Mouse (Mus musculus): ENCODE results near the gene Sdf2. TPM values are rescaled to one million over a fixed set of nuclear protein-coding genes. Genes with fewer than 3 reads are reported as not detected.
"Not testable (repeated sequence)": the region's sequence is repeated elsewhere in the genome, so short reads cannot be mapped to it uniquely, and the experiment has no call there.

The Sdf2 gene
- polyA plus RNA-seq, 1 experiment from 2014 or later, result 68.8 TPM

DNA sequence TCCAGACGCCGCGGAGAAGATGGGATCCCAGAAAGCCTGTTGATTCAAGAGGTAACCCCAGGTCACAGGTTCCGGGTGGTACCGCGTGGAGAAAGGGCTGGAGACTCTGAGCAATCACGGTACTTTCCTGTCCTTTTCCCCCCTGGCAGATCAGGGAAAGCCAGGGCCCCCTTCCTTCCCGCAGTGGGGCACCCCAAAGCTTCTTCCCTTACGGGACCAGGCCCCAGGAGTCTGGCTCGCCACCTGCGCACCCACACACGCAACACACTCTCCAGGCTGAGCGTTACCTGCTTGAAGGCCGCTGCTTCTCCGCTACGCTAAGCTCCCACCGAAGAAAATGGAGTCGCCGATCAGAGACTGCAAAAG is 302 bp upstream of the Sdf2 start:
- Histone ChIP-seq H3K4me3 (ENCODE audit: inconsistent target) (peak overlapping the region; percentile 100), H3K36me3 (ENCODE audit: inconsistent target) (peaks cover 4% of the 10 kb centered on the region; the same call in 1 of the 2 replicates), H3K79me2 (ENCODE audit: inconsistent target) (peaks cover 94% of the 10 kb centered on the region), H3K27ac (peak overlapping the region; percentile 97)
- WGBS (ENCODE audit: missing documents), result under 1% methylated on average over 19 of the region's 19 CpGs

DNA sequence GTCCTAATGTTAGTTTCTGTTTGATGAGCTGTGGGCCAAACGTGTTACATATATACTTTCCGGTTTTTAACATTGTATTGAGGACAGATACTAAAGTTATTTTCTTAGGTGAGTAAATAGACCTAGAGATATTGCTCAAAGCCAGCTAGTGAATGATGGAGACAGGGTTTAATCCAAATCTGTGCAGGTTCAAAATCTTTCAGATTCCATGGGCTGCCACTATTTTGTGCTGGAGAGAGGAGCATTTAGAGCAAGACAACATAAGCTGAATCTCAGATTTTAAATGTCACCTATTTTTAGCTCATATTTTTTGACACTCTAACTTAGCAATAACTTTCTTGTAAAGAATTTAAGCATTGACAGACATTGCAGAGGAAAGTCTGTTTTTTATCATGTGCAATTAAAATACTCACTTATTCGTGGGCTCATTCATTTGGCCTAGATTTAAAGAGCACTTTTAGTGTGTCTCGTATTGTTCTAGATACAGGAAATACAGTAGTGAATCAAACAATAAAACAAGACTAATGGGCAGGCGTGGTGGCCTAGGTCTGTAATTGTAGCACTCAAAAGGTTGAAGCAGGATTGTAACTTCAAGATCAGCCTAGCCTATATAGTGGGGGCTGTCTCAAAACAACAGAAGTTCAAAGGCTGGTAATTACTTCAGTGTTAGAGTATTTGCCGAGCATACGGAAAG is 919 bp downstream of the Sdf2 start:
- peaks cover 93% of the 10 kb centered on the region for H3K79me2 ChIP-seq (ENCODE audit: inconsistent target)
- H3K27ac ChIP-seq, result peak overlapping the region; percentile 97
- 53% methylated on average over 7 of the region's 7 CpGs for WGBS (ENCODE audit: missing documents)
- peaks cover 7% of the 10 kb centered on the region for H3K36me3 ChIP-seq (ENCODE audit: inconsistent target)
- H3K4me3 ChIP-seq (ENCODE audit: inconsistent target), result peak overlapping the region; percentile 100

DNA sequence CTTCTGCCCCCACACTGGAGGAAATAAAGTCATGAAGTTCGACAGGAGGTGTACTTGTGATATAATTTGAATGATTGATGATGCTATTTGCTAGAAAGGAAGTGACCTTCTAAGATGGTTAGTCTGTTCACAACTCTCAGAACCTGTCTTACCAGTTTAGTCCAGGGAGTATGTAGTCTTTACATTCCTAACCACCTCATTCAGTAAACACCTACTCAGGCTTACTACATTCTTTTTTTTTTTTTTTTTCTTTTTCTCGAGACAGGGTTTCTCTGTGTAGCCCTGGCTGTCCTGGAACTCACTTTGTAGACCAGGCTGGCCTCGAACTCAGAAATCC is 1.4 kb downstream of the Sdf2 start:
- Histone ChIP-seq H3K79me2 (ENCODE audit: inconsistent target) (peaks cover 88% of the 10 kb centered on the region), H3K36me3 (ENCODE audit: inconsistent target) (peaks cover 11% of the 10 kb centered on the region), H3K4me3 (ENCODE audit: inconsistent target) (peak overlapping the region; percentile 100; the same call in 1 of the 2 replicates), H3K27ac (no peak overlapping the region)
- 14% methylated on average over 1 of the region's 3 CpGs for WGBS (ENCODE audit: missing documents)

DNA sequence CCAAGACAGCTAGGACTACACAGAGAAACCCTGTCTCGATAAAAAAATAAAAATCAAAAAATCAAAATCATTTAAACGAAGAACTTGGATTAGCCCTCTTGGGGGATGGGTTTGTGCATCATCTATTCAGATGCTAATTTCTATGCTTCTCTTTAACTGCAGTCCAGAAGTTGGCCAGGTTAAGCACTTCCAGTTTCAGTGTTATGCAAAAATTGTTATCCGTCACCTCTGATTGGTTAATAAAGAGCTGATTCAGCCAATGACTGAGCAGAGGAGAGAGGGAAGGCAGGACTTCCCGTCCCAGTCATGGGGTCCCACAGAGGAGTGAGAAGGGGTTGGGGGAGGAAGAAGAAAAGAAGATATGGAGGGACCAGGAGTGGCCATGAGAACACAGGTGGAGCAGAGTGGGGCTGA is 2.2 kb downstream of the Sdf2 start:
- Histone ChIP-seq H3K27ac (no peak overlapping the region), H3K79me2 (ENCODE audit: inconsistent target) (peaks cover 85% of the 10 kb centered on the region), H3K4me3 (ENCODE audit: inconsistent target) (no peak overlapping the region), H3K36me3 (ENCODE audit: inconsistent target) (peaks cover 17% of the 10 kb centered on the region)
- 55% methylated on average over 4 of the region's 4 CpGs for WGBS (ENCODE audit: missing documents)

- Histone ChIP-seq H3K36me3 (ENCODE audit: inconsistent target) (peaks cover 23% of the 10 kb centered on the region; the same call in 1 of the 2 replicates), H3K27ac (no peak overlapping the region), H3K4me3 (ENCODE audit: inconsistent target) (no peak overlapping the region), H3K79me2 (ENCODE audit: inconsistent target) (peaks cover 5% of the 10 kb centered on the region; the same call in 1 of the 2 replicates)
- no CpG with 5 or more reads among the region's 1 CpGs for WGBS (ENCODE audit: missing documents)
These were observed 11.1 kb downstream of the Sdf2 start for GRCm38 (mm10) chr11:78256618-78257017.

GRCm38 (mm10) chr11:78260489-78261258 is 15.1 kb downstream of the Sdf2 start:
- H3K27ac ChIP-seq, result peak overlapping the region; percentile 25; the same call in 1 of the 2 replicates
- peaks cover 16% of the 10 kb centered on the region for H3K36me3 ChIP-seq (ENCODE audit: inconsistent target)
- H3K4me3 ChIP-seq (ENCODE audit: inconsistent target), result peak overlapping the region; percentile 16; the same call in 1 of the 2 replicates
- WGBS (ENCODE audit: missing documents), result 92% methylated on average over 1 of the region's 2 CpGs
- H3K79me2 ChIP-seq (ENCODE audit: inconsistent target), result peaks cover 24% of the 10 kb centered on the region

GRCm38 (mm10) chr11:78261380-78262352 is 16.1 kb downstream of the Sdf2 start, which contains the start of gene 2610507B11Rik:
Gene 2610507B11Rik (plus strand): TSS chr11:78261752.
- Histone ChIP-seq H3K79me2 (ENCODE audit: inconsistent target) (peaks cover 34% of the 10 kb centered on the region), H3K4me3 (ENCODE audit: inconsistent target) (peak within 1 kb of the TSS; percentile 96), H3K27ac (peak within 1 kb of the TSS; percentile 96), H3K36me3 (ENCODE audit: inconsistent target) (peaks cover 26% of the 10 kb centered on the region)
- WGBS (ENCODE audit: missing documents), result under 1% methylated on average over 113 of the region's 115 CpGs

DNA sequence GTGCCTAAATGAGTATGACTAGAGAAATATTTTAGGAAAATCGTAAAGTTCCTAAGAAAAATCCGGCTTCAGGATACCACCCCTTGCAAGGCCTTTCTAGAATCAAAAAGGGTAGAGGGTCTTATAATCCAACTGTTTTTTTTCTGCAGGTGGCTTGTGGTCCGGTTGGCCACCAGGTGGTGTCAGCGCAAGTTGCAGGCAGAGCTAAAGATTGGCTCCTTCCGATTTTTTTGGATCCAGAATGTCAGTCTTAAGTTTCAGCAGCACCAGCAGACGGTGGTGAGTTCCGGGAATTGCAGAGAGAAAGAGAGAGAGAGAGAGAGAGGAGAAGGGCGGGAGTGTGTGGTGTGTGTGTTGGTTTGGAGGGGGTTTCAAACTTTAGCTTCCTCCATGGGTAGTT is 17.0 kb downstream of the Sdf2 start:
- Histone ChIP-seq H3K36me3 (ENCODE audit: inconsistent target) (peaks cover 31% of the 10 kb centered on the region), H3K27ac (peak overlapping the region; percentile 96), H3K79me2 (ENCODE audit: inconsistent target) (peaks cover 34% of the 10 kb centered on the region), H3K4me3 (ENCODE audit: inconsistent target) (peak overlapping the region; percentile 96)
- 0% methylated on average over 8 of the region's 8 CpGs for WGBS (ENCODE audit: missing documents)

GRCm38 (mm10) chr11:78265571-78265970 is 20.0 kb downstream of the Sdf2 start:
- WGBS (ENCODE audit: missing documents), result 100% methylated on average over 6 of the region's 6 CpGs
- Histone ChIP-seq H3K36me3 (ENCODE audit: inconsistent target) (peaks cover 53% of the 10 kb centered on the region), H3K4me3 (ENCODE audit: inconsistent target) (no peak overlapping the region), H3K79me2 (ENCODE audit: inconsistent target) (peaks cover 61% of the 10 kb centered on the region), H3K27ac (no peak overlapping the region)

GRCm38 (mm10) chr11:78271986-78272385 is 26.4 kb downstream of the Sdf2 start:
- no peak overlapping the region for H3K27ac ChIP-seq
- H3K79me2 ChIP-seq (ENCODE audit: inconsistent target), result peaks cover 80% of the 10 kb centered on the region
- 94% methylated on average over 10 of the region's 13 CpGs for WGBS (ENCODE audit: missing documents)
- peaks cover 78% of the 10 kb centered on the region for H3K36me3 ChIP-seq (ENCODE audit: inconsistent target)
- H3K4me3 ChIP-seq (ENCODE audit: inconsistent target), result no peak overlapping the region

DNA sequence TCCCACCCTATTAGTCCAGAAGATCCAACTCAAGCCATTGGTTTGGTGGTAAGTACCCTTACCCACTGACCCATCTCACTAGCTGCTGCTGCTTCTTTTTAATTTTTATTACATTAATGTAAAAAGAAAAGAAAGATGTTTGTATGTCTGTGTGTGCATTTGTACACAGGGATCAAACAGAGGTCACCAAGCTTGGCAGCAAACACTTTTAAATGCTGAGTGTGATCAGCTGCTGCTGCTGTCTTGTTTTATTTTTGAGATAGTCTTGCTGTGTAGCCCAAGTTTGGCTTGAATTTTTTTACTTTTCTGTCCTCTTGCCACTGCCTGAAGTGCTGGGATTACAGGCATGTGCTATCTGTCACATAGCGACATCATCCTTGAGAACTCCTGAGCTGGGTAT is 30.1 kb downstream of the Sdf2 start:
- no peak overlapping the region for H3K27ac ChIP-seq
- no peak overlapping the region for H3K4me3 ChIP-seq (ENCODE audit: inconsistent target)
- peaks cover 78% of the 10 kb centered on the region for H3K79me2 ChIP-seq (ENCODE audit: inconsistent target)
- 100% methylated on average over 1 of the region's 1 CpGs for WGBS (ENCODE audit: missing documents)
- peaks cover 77% of the 10 kb centered on the region for H3K36me3 ChIP-seq (ENCODE audit: inconsistent target)

GRCm38 (mm10) chr11:78276169-78276568 is 30.6 kb downstream of the Sdf2 start:
- H3K27ac ChIP-seq; H3K4me3 ChIP-seq (ENCODE audit: inconsistent target): not testable (repeated sequence)
- 93% methylated on average over 4 of the region's 4 CpGs for WGBS (ENCODE audit: missing documents)
- peaks cover 79% of the 10 kb centered on the region for H3K36me3 ChIP-seq (ENCODE audit: inconsistent target)
- peaks cover 78% of the 10 kb centered on the region for H3K79me2 ChIP-seq (ENCODE audit: inconsistent target)

DNA sequence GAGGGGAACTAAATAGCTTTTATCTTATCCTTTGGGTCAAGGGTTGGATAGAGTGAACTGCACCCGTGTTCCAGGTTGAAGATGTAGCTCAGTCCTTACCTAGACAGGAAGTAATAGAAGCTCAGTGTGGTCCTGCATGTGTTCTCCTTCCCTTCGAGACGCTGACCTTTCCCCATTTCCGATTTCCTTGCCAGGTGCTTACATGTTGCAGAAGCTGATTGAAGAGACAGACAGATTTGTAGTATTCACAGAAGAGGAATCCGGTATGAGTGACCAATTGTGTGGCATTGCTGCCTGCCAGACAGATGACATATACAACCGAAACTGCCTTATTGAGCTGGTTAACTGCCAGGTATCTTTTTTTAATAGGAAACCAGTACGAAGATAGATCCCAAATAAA is 33.3 kb downstream of the Sdf2 start:
- H3K36me3 ChIP-seq (ENCODE audit: inconsistent target), result peaks cover 79% of the 10 kb centered on the region
- WGBS (ENCODE audit: missing documents), result 92% methylated on average over 7 of the region's 7 CpGs
- no peak overlapping the region for H3K27ac ChIP-seq
- H3K4me3 ChIP-seq (ENCODE audit: inconsistent target), result no peak overlapping the region
- peaks cover 67% of the 10 kb centered on the region for H3K79me2 ChIP-seq (ENCODE audit: inconsistent target)

GRCm38 (mm10) chr11:78279586-78279985 is 34.0 kb downstream of the Sdf2 start:
- no peak overlapping the region for H3K27ac ChIP-seq
- 86% methylated on average over 4 of the region's 4 CpGs for WGBS (ENCODE audit: missing documents)
- no peak overlapping the region for H3K4me3 ChIP-seq (ENCODE audit: inconsistent target)
- peaks cover 60% of the 10 kb centered on the region for H3K79me2 ChIP-seq (ENCODE audit: inconsistent target)
- peaks cover 79% of the 10 kb centered on the region for H3K36me3 ChIP-seq (ENCODE audit: inconsistent target)

Data from macrophage (primary cell).